Mouse (Mus musculus) embryonic facial prominence, embryonic 15.5 days (tissue): ENCODE results near the gene Plxnb3. TPM values are rescaled to one million over a fixed set of nuclear protein-coding genes. Genes with fewer than 3 reads are reported as not detected.

Experiments
- polyA plus RNA-seq: library from polyadenylated mRNA; unstranded; fragments of >200 nt; fragmentation: Nextera tagmentation; extraction: Ambion mirVana; gene quantifications from 2 replicates; pipeline ENCODE4 v1.2.1, GENCODE M21; 2015

Plxnb3 gene
- polyA plus RNA-seq, 1 experiment from 2014 or later, result 1.1 TPM

Other genes with a start within 250 kb of the Plxnb3 start
- 4.4 and 6.0 TPM in 2 replicates for gene Dusp9, start 117.7 kb upstream of the Plxnb3 start, polyA plus RNA-seq
- 13.3 and 14.2 TPM in 2 replicates for gene Pnck, start 97.0 kb upstream of the Plxnb3 start, polyA plus RNA-seq
- 8.9 and 9.7 TPM in 2 replicates for gene Slc6a8, start 83.9 kb upstream of the Plxnb3 start, polyA plus RNA-seq
- gene Bcap31, start 40.9 kb upstream of the Plxnb3 start, polyA plus RNA-seq, result 254 and 265 TPM in 2 replicates
- gene Abcd1, start 40.5 kb upstream of the Plxnb3 start, polyA plus RNA-seq, result 19.4 and 20.2 TPM in 2 replicates
- 35.3 and 49.9 TPM in 2 replicates for gene Srpk3, start 17.3 kb downstream of the Plxnb3 start, polyA plus RNA-seq
- gene Idh3g, start 29.8 kb downstream of the Plxnb3 start, polyA plus RNA-seq, result 193 and 199 TPM in 2 replicates
- 221 and 235 TPM in 2 replicates for gene Ssr4, start 29.9 kb downstream of the Plxnb3 start, polyA plus RNA-seq
- gene Pdzd4, start 67.9 kb downstream of the Plxnb3 start, polyA plus RNA-seq, result 1.3 TPM in 2 replicates
- 0.11 and 0.16 TPM in 2 replicates for gene Avpr2, start 135.0 kb downstream of the Plxnb3 start, polyA plus RNA-seq
- gene L1cam, start 139.0 kb downstream of the Plxnb3 start, polyA plus RNA-seq, result 4.4 and 7.2 TPM in 2 replicates
- 4.1 and 5.1 TPM in 2 replicates for gene Arhgap4, start 164.8 kb downstream of the Plxnb3 start, polyA plus RNA-seq
- gene Naa10, start 164.9 kb downstream of the Plxnb3 start, polyA plus RNA-seq, result 115 and 120 TPM in 2 replicates
- 33.1 and 42.3 TPM in 2 replicates for gene Renbp, start 173.8 kb downstream of the Plxnb3 start, polyA plus RNA-seq
- 43.0 and 49.5 TPM in 2 replicates for gene Hcfc1, start 209.3 kb downstream of the Plxnb3 start, polyA plus RNA-seq